Mouse (Mus musculus): ENCODE measurements at regions not wholly inside any gene's neighbourhood (a gene's known extent, or its start where the extent isn't known, plus 50 kb on each side); places are given as distances from the start of the nearest gene placed in this dataset.

DNA sequence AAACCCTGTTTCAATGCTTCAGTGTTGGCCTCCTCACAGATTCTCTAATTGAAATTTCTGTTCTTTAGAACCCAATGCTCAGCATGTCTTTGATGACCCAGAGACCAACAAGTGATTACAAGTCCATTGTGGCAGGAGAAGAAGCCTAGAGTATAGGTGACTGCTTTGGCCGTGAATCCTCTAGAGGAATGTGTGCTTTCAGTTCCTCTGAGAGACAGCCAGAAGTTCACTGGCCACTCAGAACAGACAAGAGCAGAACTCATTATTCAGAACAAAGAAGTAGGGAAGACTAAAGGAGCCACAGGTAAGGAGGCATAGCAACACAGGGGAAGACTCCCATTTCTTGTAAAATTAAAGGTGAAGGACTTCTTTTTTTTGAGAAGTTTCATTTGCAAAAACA, 52.5 kb upstream of the Slc4a4 start:
- no peak for DNase-seq

DNA sequence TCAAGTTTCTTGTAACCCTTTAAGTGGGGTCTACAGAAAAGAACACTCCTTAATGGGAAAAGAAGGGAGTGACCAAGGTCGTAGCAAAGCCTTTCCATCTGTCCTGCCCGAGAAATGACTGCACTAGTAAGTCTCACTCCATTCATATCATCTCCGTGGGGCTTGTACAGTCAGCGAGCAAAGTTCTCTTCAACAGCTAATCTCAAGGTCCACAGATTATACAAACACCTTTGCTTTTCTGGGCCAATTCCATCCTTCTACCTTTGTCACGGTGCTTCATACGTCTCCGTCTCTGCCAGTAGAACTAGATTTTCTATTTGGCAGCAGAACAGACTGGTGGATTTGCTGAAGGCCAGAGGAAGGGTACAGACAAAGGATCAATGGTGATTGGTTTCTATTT, 51.6 kb upstream of the Slc4a4 start:
- peak; percentile 8 for DNase-seq

DNA sequence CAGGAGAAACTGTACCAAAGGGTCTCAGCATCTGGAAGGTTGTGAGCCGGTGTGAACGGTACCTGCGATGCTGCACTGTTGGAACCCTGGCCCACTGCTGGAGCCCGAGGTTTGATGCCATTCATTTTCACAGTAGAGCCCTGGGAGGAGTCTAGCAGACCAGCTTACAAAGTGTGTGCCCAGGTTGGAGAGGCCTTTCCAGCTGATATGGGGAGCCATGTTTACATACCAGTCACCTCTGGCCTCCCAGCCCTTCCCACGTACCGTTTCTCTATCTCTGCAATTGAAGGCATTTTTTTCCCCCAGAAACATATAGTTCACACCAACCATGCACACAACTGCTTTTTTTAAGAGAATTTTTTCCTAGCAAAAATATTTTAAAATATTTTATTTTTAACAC, 50.7 kb upstream of the Slc4a4 start:
- DNase-seq, result no peak
